Mouse (Mus musculus) hematopoietic stem cell, adult 5-6 weeks (primary cell): ENCODE results near the gene Ttyh3. TPM values are rescaled to one million over a fixed set of nuclear protein-coding genes. Genes with fewer than 3 reads are reported as not detected.

Source experiments
- ATAC-seq, 2 experiments: fragments of 125-278 bp in 1 of 2; replicated peaks in 1 of 2; 2 replicates each; pipeline ENCODE4 v1.8.0; 2016 to 2017; ENCODE audit warnings: inconsistent platforms in 2 of 2, mild to moderate bottlenecking in 2 of 2, moderate number of reproducible peaks in 2 of 2, low read depth in 1 of 2, moderate TSS enrichment in 1 of 2; ENCODE audit not compliant: low FRiP score in 2 of 2, poor library complexity in 2 of 2, severe bottlenecking in 2 of 2, insufficient read depth in 1 of 2, low TSS enrichment in 1 of 2
- total RNA-seq: library from RNA; stranded (forward); fragments of 172-1452, 232-1000 nt; gene quantifications from 2 replicates; pipeline ENCODE4 v1.2.3, GENCODE M21; 2017

Gene Ttyh3
- total RNA-seq, 1 experiment from 2014 or later = 11.3 TPM

DNA sequence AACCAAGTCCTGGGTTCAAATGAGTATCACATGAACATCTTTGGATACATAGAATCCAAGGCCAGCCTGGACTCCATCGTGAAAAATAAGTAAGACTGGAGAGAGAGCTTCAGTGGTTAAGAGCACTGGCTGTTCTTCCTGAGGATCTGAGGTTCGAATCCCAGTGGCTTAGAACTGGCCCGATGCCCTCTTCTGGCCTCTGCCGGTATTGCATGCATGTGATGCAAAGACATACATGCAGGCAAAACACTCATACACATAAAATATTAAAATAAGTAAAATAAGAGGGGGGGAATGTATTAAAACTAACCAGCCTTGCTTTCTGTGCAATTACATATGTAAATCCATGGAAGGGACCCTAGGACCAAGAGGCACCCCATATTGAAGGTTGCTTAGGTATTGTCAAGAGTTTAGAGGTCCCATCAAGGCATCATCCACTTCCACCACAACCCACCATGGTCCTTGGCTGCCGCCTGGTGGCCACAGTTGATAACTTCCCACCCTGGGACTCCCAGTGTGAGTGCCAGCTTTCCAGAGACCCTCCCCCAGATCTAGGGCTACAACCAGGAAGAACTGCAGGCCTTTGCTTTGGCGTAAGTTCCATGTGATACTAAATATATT lies 29.6 kb downstream of the Ttyh3 start:
- peak in 1 of 2 experiments; percentile 33; a peak in 2 of 4 replicates for ATAC-seq

DNA sequence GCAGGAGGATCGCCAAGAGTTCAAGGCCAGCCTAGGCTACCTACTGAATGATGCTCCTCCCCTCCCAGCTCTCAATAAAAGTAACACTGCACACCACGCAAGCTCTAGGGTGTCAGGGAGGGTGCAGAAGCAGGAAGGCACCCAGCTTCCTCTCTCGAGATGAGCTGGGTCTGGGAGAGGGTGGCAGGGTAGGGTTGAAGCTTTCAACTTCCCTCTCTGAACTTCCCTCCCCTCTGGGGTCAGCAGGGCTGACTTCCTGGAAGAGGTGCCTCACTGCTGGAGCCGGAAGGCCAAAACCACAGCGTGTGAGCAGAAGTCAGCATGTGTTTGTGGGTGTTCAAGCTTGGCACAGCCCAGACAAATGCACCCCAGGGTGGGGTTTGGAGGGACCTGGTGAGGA lies 31.1 kb downstream of the Ttyh3 start:
- ATAC-seq = peak; percentile 82 to 83

DNA sequence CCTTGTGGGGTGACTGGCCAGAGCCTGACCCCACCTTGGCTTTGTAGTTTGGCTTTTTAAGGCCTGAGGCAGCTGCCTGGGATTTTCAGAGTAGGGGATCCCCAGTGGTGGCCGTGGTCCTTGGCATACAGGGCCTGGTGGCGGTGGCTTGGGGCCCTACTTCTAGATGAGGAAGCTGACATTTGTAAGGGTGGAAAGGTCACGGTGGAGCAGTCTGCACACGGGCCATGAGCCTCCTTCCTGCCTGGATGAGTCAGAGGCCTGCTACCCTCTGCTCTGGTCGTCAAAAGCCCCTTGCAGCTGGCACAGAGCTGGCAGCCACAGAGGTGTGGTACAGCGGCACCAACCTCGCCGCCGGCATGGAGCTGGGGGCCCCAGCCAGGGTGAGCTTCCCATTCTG lies 32.1 kb downstream of the Ttyh3 start:
- ATAC-seq = peak; percentile 37 to 47; a peak in 3 of 4 replicates

DNA sequence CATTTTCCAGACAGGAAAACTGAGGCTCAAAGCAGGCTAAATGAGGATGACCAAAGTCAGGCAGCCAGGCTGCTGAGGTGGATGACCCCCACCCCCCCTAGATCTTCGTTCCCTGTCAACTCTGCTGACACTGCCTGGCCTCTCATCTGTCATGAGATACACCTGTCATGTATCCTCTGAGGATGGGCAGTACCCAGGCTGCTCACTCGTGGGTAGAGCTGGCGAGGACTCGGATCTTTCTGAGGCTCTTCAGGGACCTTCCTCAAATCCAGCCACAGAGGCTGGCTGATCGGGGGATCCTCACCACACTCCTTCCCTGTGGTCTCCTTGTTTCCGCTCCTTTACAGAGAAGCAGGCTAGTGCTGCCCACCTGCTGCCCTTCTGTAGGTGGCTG lies 32.7 kb downstream of the Ttyh3 start:
- peak; percentile 27 to 30; a peak in 1 of 4 replicates for ATAC-seq

DNA sequence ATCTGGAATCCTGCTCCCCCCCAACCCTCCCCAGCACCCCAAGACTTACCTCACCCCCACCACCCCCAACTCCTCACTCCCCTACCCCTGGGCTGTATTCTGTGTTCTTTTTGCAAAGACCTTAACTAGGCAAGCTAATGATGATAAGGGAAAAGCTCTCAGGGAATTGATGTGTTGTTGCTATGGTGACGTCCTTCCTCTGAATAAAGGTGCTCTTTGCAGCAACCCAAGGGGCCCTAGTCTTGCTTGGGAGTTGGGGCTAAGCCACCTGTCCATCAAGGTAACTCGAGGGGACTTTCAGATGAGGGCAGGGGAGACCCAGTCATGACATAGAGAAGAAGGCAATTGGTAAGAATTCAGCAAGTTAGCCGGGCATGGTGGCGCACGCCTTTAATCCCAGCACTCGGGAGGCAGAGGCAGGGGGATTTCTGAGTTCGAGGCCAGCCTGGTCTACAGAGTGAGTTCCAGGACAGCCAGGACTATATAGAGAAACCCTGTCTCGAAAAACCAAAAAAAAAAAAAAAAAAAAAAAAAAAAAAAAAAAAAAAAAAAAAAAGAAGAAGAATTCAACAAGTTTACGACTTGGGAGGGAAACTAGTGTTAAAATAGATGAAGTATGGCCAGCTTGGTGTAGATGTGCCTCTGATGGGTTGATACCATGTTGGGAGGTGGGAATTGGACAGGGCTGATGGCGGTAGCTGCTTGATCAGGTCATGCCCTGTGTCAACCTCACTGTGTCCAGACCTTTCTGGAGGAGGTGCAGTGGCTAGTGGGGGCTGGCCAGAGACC lies 33.3 kb downstream of the Ttyh3 start:
- ATAC-seq = no peak

- ATAC-seq = no peak
Observed at GRCm38 (mm10) chr5:140614837-140615236, 34.0 kb downstream of the Ttyh3 start.

DNA sequence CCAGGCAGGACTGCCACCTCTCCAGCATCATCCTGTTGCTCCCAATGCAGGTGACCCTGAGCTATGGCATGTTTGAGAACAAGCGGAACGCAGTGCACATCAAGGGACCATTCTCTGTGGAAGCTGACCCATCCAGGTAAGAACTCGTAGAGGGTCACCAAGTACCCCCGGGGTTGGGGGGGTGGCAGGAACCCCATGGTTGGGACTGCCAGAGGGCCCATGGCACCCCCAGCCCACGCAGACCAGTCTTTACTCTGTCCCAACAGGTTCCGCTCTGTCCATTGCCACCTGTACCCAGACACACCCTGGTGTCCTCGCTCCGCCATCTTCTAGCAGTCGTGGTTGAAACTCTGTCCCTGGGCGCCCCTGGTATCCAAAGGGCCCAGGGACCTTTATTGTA lies 34.7 kb downstream of the Ttyh3 start:
- no peak for ATAC-seq

DNA sequence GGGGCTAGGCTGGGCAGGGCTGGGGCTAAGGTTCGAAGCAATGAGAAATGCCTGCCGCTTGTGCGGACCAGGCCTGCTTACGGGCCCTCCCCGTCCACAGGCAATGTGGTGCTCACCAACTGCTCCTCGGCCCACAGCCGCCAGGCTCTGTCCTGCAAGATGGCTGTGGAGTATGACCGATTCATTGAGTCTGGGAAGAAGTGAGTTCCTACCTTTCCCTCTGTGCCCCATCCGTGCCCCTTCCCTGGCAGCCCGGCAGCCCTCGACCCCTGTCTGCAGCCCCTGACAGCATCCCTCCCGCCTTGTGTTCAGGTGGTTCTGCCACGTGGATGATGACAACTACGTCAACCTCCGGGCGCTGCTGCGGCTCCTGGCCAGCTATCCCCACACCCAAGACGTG lies 36.6 kb downstream of the Ttyh3 start:
- ATAC-seq = no peak

DNA sequence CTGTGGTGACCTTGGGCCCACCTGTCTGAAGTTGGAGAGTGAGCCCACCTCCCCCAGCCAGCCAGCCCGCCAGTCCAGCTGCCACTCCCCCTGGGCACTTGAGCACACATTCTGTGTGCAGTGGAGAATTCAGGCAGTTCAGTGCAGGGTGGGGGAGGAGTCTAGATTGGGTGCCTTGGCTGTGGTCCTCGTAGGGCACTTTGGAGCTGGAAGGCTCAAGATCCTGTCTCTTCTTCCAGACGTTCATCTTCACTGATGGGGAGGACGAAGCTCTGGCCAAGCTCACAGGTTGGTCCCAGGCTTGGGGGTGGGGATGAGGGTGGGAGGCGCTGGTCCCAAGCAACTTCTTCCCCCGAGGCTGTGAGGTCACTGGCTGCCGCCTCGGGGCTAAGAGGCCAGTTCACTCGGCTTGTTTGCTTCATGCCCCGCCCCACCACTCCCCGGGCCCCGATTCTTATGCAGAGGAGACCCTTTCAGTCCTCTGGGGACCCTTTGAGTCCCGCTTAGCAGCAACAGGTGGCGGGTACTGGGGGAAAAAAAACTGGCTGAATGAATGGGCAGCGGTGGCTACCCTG lies 37.1 kb downstream of the Ttyh3 start:
- ATAC-seq = no peak

DNA sequence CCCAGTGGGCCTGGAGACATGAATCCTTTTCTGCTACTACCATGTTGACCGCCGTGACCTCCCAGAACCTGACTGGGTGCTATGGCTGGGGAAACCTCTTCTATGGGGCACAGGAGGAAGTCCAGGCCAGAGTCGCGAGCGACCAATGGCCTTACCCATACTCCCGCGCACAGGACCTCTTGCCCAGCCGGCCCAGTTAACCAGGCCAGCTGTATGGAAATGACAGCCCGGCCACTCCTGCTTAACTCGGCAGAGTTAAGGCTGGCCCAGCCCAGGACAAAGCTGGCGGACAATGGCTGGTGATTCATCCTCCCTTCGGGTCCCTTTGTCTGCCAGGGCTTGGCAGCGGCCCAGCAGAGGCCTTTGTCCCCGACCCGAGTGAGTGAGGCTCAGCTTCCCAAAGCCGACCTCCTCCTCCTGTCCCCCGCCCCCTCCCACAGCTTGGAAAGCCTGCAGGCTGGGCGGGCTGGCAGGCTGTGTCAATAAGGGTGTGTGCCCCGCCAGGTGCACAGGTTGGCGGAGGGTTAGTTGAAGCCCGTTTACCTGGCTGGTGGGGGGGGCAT lies 37.7 kb downstream of the Ttyh3 start:
- ATAC-seq = no peak

DNA sequence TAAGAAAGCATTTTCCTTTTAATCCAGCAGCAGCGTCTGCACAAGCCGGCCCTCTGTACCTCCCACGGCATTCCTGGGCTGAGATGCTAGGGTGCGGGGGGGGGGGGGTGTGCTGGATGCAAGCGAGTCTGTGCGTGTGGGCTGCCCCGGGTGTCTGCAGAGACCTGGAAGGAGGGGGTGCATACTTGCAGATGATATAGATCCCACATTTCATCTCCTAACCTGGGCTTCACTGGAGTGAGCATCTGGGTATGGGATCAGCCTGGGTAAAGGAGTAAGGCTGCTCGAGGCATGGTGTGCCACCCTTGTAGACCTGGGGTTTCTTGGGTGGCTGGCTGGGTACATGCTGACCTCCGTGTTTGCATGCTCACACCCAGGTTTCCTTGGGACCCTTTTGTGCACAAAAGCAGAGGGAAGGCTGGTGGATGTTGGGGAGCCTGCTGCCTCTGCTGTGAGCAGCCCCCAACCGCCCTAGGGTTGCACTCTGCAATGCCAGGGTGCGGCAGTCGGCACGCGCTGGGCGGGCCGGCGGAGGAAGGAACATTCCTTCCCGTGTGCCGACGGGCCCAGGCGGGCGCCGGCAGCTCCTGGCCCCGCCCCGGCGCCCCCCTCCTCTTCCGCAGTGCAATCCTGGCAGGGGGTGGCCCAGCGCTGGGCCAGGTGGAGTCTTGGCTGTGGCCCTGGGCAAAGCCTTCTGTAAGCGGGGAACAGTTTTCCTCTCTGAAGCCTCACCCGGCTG lies 38.4 kb downstream of the Ttyh3 start:
- no peak for ATAC-seq

DNA sequence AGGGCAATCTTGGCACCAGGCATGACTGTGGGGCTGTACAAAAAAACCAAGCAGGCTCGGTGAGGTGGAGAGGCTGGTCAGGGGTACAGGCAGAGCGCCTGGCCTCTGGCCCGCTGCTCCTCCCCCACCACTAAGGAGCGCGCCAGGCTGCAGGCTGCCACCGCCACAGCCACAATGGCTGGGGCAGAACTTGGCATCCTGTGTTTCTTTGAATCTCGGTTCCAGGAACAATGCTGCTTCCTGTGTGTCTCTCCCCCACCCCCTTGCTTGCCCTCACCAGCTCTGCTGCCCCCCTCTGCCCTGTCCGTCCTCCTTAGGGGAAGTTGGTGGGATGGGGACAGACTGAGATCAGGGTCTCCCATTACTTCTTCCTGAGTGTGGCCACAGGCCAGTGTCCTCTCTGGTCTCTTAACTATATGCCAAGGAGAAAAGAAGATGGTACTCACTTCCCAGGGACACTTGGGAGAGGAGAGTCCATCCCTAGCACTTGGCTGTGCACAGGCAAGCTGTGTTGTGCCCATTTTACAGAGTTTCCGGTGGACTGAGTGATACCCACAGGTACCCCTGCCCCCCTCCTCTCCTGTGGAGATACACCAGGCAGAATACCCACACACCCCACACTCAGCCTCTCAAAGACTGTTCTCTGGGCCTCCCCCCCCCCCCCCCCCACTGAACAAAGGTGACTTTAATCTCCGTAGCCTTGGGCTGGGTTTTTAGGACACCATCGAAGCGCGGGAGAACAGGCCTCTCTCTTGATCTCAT lies 39.1 kb downstream of the Ttyh3 start:
- ATAC-seq = peak; percentile 13 to 16; a peak in 2 of 4 replicates

DNA sequence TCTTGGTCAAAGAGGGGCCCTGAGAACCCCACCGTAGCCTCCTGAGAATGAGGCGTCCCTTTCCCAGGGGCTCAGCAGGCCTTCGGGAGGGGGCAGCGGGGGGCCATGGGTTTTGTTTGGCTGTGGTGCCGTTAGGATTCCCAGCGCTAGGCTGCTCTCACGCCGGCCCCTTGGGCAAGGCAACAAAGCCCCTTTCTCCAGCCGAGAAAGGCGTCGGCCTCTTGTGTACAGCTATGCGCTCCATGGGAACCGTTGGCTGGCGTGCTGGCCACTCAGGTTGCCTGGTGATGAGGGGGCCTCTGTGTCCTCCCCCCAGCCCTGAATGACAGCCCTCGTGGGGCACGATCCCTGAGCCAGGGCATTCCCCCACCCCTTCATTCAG lies 40.2 kb downstream of the Ttyh3 start:
- ATAC-seq = no peak

DNA sequence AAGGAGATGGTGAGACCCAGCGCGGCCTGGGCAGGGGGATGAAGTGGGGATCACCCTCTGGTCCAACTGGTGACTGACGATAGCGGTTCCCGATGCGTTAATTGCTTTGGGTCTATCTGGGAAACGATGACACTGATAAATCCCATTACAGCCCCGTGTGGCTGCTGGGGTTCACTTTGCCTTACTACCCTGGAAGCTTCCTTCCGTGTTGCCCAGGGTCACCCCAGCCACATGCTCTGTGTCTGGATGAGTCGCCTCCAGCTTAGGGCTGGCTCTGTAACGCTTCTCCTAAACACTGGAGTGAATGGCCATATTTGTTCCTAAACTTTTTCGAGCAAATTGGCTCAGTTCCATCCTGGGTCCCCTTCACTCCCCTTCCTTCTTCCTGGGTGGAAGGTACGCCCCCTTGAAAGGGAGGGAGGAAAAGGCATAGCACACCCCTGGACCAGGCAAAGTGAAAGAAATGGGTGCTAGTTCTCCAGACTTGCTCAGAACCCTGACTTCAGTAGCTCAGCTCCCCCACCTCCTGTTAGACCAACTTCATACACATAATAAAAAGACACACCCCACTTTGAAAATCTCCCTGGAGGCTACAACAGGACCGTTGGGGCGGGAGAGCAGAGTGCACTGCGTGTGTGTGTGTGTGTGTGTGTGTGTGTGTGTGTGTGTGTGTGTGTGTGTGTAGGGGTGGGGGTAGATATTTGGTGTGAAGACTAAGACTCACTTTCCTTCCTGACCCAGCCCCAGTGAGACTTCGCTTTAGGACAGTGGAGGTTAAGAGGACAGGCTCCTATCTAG lies 40.8 kb downstream of the Ttyh3 start:
- no peak for ATAC-seq

DNA sequence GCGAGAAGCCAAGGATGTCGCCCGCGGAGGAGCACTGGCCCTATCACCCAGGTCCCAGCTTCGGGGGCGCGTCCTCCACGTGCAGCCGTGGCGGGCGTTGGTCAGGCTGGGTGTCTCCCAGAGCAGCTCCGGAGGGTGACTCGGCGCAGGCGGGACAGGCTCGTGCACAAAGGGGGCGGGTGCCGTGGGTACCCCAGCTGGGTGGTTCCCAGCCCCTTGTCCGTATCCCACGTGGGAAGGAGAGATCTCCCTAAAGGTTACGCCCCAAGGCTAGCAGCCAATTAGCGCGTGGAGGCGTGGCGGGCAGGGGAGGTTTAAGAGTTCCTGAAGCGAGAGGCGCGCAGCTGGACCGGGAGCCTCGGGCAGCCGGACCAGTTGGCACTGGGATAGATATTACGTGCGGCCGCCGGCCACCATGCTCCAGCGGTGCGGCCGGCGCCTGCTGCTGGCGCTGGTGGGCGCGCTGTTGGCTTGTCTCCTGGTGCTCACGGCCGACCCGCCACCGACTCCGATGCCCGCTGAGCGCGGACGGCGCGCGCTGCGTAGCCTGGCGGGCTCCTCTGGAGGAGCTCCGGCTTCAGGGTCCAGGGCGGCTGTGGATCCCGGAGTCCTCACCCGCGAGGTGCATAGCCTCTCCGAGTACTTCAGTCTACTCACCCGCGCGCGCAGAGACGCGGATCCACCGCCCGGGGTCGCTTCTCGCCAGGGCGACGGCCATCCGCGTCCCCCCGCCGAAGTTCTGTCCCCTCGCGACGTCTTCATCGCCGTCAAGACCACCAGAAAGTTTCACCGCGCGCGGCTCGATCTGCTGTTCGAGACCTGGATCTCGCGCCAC lies 41.6 kb downstream of the Ttyh3 start, which contains the start of gene Lfng:
Gene Lfng (plus strand): TSS at position 320 of the 835 bp plus-strand sequence.
- peak; percentile 63 to 72 for ATAC-seq
